Mouse (Mus musculus) MEL (cell line): ENCODE data around the gene Gm44965.

Experiments
- BHLHE40 ChIP-seq: IDR thresholded peaks from 2 replicates; pipeline ENCODE4 v1.6.1; 2012; ENCODE audit warnings: low read depth, mild to moderate bottlenecking, inconsistent platforms, low read length, improper control_type of control experiment, borderline replicate concordance
- CTCF ChIP-seq, 3 experiments: IDR thresholded peaks in 2 of 3; conservative IDR thresholded peaks in 1 of 3; 2 replicates each; pipeline ENCODE4 v1.5.1; 2011 to 2012; ENCODE audit warnings: low read length in 3 of 3, low read depth in 2 of 3, mild to moderate bottlenecking in 2 of 3, improper control_type of control experiment in 1 of 3, inconsistent platforms in 1 of 3, mixed read lengths in 1 of 3, moderate library complexity in 1 of 3; ENCODE audit not compliant: control insufficient read depth in 1 of 3, insufficient read depth in 1 of 3, poor library complexity in 1 of 3, severe bottlenecking in 1 of 3
- E2F4 ChIP-seq: IDR thresholded peaks from 2 replicates; pipeline ENCODE4 v1.6.1; 2011; ENCODE audit warnings: low read depth, low read length, improper control_type of control experiment, borderline replicate concordance
- ELF1 ChIP-seq: IDR thresholded peaks from 2 replicates; pipeline ENCODE4 v1.6.1; 2014; ENCODE audit warnings: low read depth, mild to moderate bottlenecking, inconsistent platforms, low read length, improper control_type of control experiment, moderate library complexity
- GABPA ChIP-seq: IDR thresholded peaks from 2 replicates; pipeline ENCODE4 v1.6.1; 2012; ENCODE audit warnings: low read depth, mild to moderate bottlenecking, inconsistent platforms, low read length, improper control_type of control experiment, moderate library complexity
- JUND ChIP-seq: IDR thresholded peaks from 2 replicates; pipeline ENCODE4 v1.6.1; 2011; ENCODE audit warnings: low read depth, mild to moderate bottlenecking, improper control_type of control experiment, low read length
- MAZ ChIP-seq: IDR thresholded peaks from 2 replicates; pipeline ENCODE4 v1.6.1; 2012; ENCODE audit warnings: low read depth, mild to moderate bottlenecking, inconsistent platforms, low read length, improper control_type of control experiment
- MYC ChIP-seq: IDR thresholded peaks from 2 replicates; pipeline ENCODE4 v1.6.1; 2011; ENCODE audit warnings: low read depth, mild to moderate bottlenecking, low read length, improper control_type of control experiment, moderate library complexity
- NELFE ChIP-seq: IDR thresholded peaks from 2 replicates; pipeline ENCODE4 v1.6.1; 2011; ENCODE audit warnings: low read depth, low read length, improper control_type of control experiment
- TAL1 ChIP-seq: IDR thresholded peaks from 2 replicates; pipeline ENCODE4 v1.6.1; 2012; ENCODE audit warnings: mild to moderate bottlenecking, inconsistent platforms, low read length, moderate library complexity, mixed read lengths
- USF1 ChIP-seq: IDR thresholded peaks from 2 replicates; pipeline ENCODE4 v1.6.1; 2014; ENCODE audit warnings: low read depth, mild to moderate bottlenecking, inconsistent platforms, low read length, improper control_type of control experiment, moderate library complexity
- ZMIZ1 ChIP-seq: IDR thresholded peaks from 2 replicates; pipeline ENCODE4 v1.6.1; 2012; ENCODE audit warnings: low read depth, mild to moderate bottlenecking, inconsistent platforms, low read length, improper control_type of control experiment, moderate library complexity

DNA sequence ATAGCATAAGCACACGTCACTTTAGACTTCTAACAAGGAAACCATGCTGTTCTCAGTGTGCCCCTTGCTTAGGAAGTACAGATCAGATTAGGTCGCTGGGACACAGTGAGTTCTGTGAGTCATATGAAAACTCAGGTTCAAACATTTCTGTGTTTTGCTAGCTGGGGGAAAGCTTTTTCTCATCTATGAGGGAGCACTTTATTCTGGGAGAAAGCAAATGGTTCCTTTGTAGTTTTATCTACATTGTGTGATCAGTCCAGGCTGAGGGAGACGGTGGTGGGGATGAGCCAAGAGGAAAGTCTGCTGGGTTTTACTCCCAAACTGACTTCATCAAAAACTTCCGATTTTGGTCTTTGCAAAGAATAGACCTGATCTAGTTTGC is 52.6 kb downstream of the Gm44965 start:
- TF ChIP-seq MAZ (no peak), BHLHE40 (no peak), JUND (no peak), TAL1 (no peak), CTCF (IDR thresholded peaks at IDR 0.05 in 2 of 3, conservative IDR thresholded peaks at IDR 0.05 in 1 of 3; ENCODE audit: control insufficient read depth in 1 of 3, insufficient read depth in 1 of 3, low read depth in 2 of 3, low read length in 3 of 3, poor library complexity in 1 of 3, severe bottlenecking in 1 of 3) (no peak), ELF1 (no peak), ZMIZ1 (no peak), NELFE (no peak), MYC (no peak), USF1 (no peak), E2F4 (no peak), GABPA (no peak)
